Mouse (Mus musculus) retina, embryonic 14.5 days (tissue): Measurements from ENCODE around the gene Tmprss3.
A peak's percentile ranks its signal among the peaks of the same experiment; 100 is the strongest.

ENCODE experiments used
- DNase-seq: peaks from one replicate; pipeline ENCODE4 v3.0.0-alpha.2; 2015; ENCODE audit warnings: low spot score

The Tmprss3 gene

DNA sequence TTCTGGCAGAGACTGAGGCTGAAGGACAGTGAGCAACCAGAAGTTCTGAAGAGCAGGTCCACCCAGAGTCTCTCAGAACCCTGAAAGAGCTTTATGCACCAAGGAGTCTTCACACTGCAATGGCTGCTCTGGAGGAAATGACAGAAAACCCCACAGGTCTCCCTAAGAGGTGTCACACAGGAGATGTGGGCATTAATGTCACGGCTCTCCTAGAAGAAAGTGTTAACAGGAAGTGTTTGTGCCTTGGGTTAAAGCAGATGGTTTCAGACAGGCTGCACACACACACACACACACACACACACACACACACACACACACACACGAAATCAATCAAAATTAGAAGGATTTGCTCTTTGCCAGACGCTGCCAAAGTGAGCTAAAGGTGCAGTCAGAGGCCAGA is 62.5 kb downstream of the Tmprss3 start:
- no peak for DNase-seq

DNA sequence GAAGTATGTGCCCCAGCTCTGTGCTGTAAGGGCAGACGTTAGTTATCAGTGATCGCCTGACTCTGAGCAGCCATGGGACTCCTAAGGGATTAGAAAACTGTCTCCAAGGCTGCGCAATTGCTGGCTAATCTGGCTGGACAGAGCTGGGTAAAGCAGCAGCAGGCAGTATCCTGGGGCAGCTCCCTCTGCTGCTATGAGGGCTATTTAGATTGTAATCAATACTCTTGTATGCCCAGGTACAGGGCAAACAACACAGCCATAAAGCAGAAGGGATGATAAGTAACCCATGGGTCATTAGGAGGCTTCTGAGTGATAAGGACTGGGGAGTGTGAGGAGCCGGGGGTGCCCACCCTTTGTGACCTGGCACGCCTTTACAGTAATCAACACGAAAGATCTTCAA is 63.9 kb downstream of the Tmprss3 start:
- DNase-seq = no peak

DNA sequence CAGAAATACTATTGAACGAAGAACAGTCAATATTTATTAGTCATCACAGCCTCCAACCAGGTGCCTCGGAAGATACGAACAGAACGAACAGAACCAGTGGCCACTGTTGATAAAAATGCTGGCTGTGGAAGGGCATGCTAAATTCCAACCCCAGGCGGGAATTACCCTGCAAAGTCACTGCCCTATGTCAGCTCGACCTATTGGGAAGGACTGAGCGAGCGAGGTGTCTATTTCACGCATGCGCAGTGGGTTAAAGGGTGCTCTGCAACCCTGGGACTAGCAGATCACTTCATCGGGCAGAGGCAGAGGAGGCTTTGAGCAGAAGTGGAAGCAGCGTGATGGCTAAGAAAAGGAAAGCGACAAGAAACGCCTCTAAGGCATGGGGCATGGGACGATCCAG is 65.0 kb downstream of the Tmprss3 start:
- no peak for DNase-seq

DNA sequence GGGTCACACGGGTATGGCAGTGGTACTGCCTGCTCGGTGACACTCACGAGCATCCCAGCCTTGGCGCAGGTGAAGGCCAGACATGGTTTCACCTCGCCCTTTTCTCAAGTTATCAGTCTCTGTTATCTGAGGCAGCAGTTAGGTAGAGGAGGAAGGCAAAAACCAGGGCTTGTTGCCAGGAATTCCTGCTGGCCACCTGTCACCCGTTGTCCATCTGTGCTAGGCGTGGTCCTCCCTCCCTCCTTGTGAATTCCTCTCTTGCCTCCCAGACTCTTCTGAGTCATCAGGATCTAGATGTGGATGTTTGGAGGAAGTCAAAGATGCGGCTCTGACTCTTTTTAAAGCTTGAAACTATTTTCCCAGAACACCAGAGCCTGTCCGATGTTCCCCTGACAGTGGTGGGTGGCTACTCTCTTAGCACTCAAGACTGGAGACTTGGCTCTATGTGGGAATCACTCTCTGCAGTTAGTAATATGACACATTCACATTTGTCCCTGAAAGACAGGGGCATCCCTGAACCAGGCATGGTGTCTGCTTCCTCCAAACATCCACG is 67.4 kb downstream of the Tmprss3 start:
- peak; percentile 30 for DNase-seq

DNA sequence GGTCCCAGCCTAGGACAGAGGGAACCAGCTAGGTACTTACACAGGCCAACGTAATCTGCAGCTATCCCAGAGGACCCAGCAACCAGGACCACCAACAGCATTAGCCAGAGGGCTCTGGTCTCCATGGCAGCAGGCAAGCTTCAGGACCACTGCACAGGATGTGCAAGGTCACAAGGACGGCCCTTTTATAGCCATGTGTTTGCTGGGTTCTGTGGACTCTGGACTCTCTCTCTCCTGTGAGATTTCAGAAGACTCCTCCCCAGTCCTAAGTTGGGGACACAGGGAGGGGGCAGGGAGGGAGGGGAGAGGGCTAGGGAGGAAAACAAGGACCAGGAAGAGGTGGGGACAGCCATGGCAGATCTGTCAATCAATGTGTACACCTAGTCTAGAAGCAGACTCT is 69.3 kb downstream of the Tmprss3 start, which contains the start of gene Tff3:
TSS of gene Tff3 (minus strand) at position 195 of the 400 bp plus-strand sequence.
- peak; percentile 37 for DNase-seq
